Mouse (Mus musculus) neural tube, embryonic 13.5 days (tissue): ENCODE results near the gene Tfrc. TPM values are rescaled to one million over a fixed set of nuclear protein-coding genes. Genes with fewer than 3 reads are reported as not detected.
"Not testable (repeated sequence)": the region's sequence is repeated elsewhere in the genome, so short reads cannot be mapped to it uniquely, and the experiment has no call there.

Experiments
- ATAC-seq: fragments of 200-750 bp; cut with Nextera tagmentation; 2 replicates; pipeline ENCODE4 v1.8.0; 2017; ENCODE audit warnings: low read depth, mild to moderate bottlenecking, moderate TSS enrichment, moderate library complexity
- H3K27ac ChIP-seq: fragments of 300-500 bp; sonication (generic); replicated peaks from 2 replicates; pipeline ENCODE4 v1.5.1; 2015; ENCODE audit warnings: moderate library complexity, mild to moderate bottlenecking, inconsistent platforms
- H3K27me3 ChIP-seq: fragments of 300-500 bp; sonication (generic); 2 replicates; pipeline ENCODE4 v1.6.1; 2015; ENCODE audit warnings: mild to moderate bottlenecking, inconsistent platforms
- H3K36me3 ChIP-seq: fragments of 300-500 bp; sonication (generic); 2 replicates; pipeline ENCODE4 v1.6.1; 2015; ENCODE audit warnings: mild to moderate bottlenecking, inconsistent platforms
- H3K4me1 ChIP-seq: fragments of 300-500 bp; sonication (generic); replicated peaks from 2 replicates; pipeline ENCODE4 v1.6.1; 2015; ENCODE audit warnings: inconsistent platforms
- H3K4me2 ChIP-seq: fragments of 300-500 bp; sonication (generic); 2 replicates; pipeline ENCODE4 v1.6.1; 2015; ENCODE audit warnings: inconsistent platforms, mild to moderate bottlenecking, moderate library complexity
- H3K4me3 ChIP-seq: fragments of 300-500 bp; sonication (generic); 2 replicates; pipeline ENCODE4 v1.5.1; 2015; ENCODE audit warnings: mild to moderate bottlenecking, inconsistent platforms
- H3K9ac ChIP-seq: fragments of 300-500 bp; sonication (generic); 2 replicates; pipeline ENCODE4 v1.6.1; 2015; ENCODE audit warnings: moderate library complexity, mild to moderate bottlenecking, inconsistent platforms
- H3K9me3 ChIP-seq: fragments of 300-500 bp; sonication (generic); 2 replicates; pipeline ENCODE4 v1.6.1; 2016; ENCODE audit warnings: inconsistent platforms
- WGBS: fragments of 180-500 bp; shearing (Covaris S2); methylation state at CpG from one replicate; pipeline ENCODE4 v1.1.7; 2015; 5-methylcytosine and 5-hydroxymethylcytosine counted together
- polyA plus RNA-seq: library from polyadenylated mRNA; unstranded; fragments of >200 nt; fragmentation: Nextera tagmentation; extraction: Ambion mirVana; gene quantifications from 2 replicates; pipeline ENCODE4 v1.2.1, GENCODE M21; 2015

The Tfrc gene
- polyA plus RNA-seq, 1 experiment from 2014 or later = 36.0 TPM

- H3K9me3 ChIP-seq = no peaks in the 10 kb centered on the region
- ATAC-seq = no peak
- peaks cover 48% of the 10 kb centered on the region for H3K36me3 ChIP-seq
- H3K4me3 ChIP-seq = no peak overlapping the region
- peaks cover 18% of the 10 kb centered on the region for H3K4me1 ChIP-seq
- no peaks in the 10 kb centered on the region for H3K27me3 ChIP-seq
- H3K27ac ChIP-seq = no peak overlapping the region
- H3K4me2 ChIP-seq = no peak overlapping the region
- no peak overlapping the region for H3K9ac ChIP-seq
- WGBS = 61% methylated on average over 4 of the region's 4 CpGs
Observed at GRCm38 (mm10) chr16:32614047-32614446, 5.3 kb downstream of the Tfrc start.

DNA sequence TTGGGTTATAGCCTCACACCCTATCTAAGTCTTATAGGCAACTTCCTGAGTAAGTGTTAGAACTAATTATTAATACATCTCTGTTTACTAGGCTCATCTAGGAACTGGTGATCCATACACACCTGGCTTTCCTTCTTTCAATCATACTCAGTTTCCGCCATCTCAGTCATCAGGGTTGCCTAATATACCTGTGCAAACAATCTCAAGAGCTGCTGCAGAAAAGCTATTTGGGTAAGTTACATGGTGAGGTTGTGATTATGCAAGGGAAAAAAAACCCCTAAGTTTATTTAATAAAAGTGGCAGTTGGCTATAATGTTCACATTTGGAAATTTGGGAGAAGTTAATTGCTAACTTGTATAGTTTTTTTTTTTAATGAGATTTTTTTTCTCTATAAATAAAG, 10.2 kb downstream of the Tfrc start:
- H3K4me2 ChIP-seq = no peak overlapping the region
- H3K9me3 ChIP-seq = no peaks in the 10 kb centered on the region
- peaks cover 85% of the 10 kb centered on the region for H3K36me3 ChIP-seq
- 98% methylated on average over 1 of the region's 1 CpGs for WGBS
- H3K27me3 ChIP-seq = no peaks in the 10 kb centered on the region
- H3K4me1 ChIP-seq = no peaks in the 10 kb centered on the region
- no peak overlapping the region for H3K27ac ChIP-seq
- no peak overlapping the region for H3K9ac ChIP-seq
- no peak overlapping the region for H3K4me3 ChIP-seq
- no peak for ATAC-seq

DNA sequence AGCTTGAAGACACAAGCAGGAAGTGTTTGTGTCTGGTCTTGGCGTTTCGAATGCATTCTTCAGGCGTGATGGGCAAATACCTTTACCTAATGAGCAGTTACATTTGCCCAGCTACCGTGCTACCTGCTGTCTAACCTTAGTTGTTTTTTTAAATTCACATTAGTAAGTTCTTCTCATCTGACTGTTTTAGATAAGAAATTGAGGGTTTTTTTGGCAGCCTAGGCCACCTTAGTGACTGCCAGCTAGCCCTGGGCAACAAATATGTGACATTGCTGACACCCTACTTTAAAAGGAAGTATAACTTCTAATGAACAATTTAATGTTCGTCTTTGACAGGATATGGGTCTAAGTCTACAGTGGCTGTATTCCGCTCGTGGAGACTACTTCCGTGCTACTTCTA, 19.4 kb downstream of the Tfrc start:
- WGBS = 95% methylated on average over 8 of the region's 8 CpGs
- H3K27me3 ChIP-seq = no peaks in the 10 kb centered on the region
- ATAC-seq = no peak
- H3K36me3 ChIP-seq = peaks cover 91% of the 10 kb centered on the region
- no peak overlapping the region for H3K4me3 ChIP-seq
- no peak overlapping the region for H3K4me2 ChIP-seq
- H3K9me3 ChIP-seq = no peaks in the 10 kb centered on the region
- no peaks in the 10 kb centered on the region for H3K4me1 ChIP-seq
- no peak overlapping the region for H3K9ac ChIP-seq
- no peak overlapping the region for H3K27ac ChIP-seq

DNA sequence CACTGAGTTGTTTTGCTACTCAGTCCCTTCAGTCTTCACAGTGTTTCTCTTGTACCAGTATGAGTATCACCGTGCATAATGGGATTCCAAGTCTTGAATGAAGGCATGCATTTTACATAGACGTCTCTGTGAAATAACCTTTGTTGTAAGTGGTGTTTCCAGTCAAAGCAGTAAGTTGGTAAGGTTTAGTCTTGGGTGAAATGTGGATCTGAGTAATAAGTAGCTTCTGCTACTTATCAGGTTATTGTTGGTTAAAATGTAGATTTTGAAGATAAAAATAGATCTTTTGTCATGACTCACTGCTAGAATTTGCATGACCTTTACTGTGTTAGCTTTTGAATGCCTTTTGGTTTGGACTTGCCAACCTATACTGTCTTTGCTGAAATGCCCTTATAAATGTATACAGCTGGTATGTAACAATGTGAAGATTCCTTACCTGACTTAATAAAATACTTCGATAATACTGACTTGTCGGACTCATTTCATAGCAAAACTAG, 23.7 kb downstream of the Tfrc start:
- Histone ChIP-seq H3K27me3 (no peaks in the 10 kb centered on the region), H3K27ac (no peak overlapping the region), H3K4me2 (no peak overlapping the region), H3K9me3 (no peaks in the 10 kb centered on the region), H3K4me1 (no peaks in the 10 kb centered on the region), H3K4me3 (no peak overlapping the region), H3K36me3 (peaks cover 52% of the 10 kb centered on the region), H3K9ac (no peak overlapping the region)
- no peak for ATAC-seq
- 88% methylated on average over 4 of the region's 4 CpGs for WGBS

DNA sequence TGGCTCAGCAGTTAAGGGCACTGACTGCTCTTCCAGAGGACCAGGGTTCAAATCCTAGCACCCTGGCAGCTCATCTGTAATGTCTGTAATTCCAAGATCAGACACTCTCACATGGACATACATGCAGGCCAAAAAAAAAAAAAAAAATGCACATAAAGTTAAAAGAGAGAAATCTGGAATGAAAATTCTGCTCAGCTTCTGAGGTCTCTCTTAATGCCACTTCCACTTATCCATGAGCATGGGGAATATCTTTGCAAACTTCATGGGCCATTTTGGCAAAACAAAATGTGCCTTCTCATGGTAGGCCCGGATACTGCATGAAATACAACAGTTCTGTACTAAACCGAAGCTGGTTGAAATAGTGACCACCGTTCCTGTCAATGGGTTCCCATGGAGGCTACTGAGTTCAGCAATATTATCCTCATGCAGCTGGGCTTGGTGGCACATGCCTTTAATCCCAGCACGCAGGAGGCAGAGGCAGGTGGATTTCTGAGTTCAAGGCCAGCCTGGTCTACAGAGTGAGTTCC, 24.8 kb downstream of the Tfrc start:
- Histone ChIP-seq H3K4me3 (no peak overlapping the region), H3K9me3 (no peaks in the 10 kb centered on the region), H3K4me1 (0 out of 2 replicates have a peak, but pooled peaks cover under 1% of the 10 kb centered on the region), H3K27ac (no peak overlapping the region), H3K9ac (no peak overlapping the region), H3K4me2 (no peak overlapping the region), H3K27me3 (no peaks in the 10 kb centered on the region), H3K36me3 (peaks cover 42% of the 10 kb centered on the region)
- WGBS = 89% methylated on average over 4 of the region's 4 CpGs
- ATAC-seq = no peak

GRCm38 (mm10) chr16:32634183-32634582, 25.5 kb downstream of the Tfrc start:
- 75% methylated on average over 5 of the region's 5 CpGs for WGBS
- H3K27ac ChIP-seq = no peak overlapping the region
- H3K4me2 ChIP-seq = no peak overlapping the region
- no peak overlapping the region for H3K4me3 ChIP-seq
- no peak for ATAC-seq
- H3K9me3 ChIP-seq = no peaks in the 10 kb centered on the region
- peaks cover 36% of the 10 kb centered on the region for H3K36me3 ChIP-seq
- H3K4me1 ChIP-seq = 0 out of 2 replicates have a peak, but pooled peaks cover 3% of the 10 kb centered on the region
- H3K27me3 ChIP-seq = no peaks in the 10 kb centered on the region
- H3K9ac ChIP-seq = no peak overlapping the region

GRCm38 (mm10) chr16:32635314-32635713, 26.6 kb downstream of the Tfrc start:
- 70% methylated on average over 3 of the region's 3 CpGs for WGBS
- no peaks in the 10 kb centered on the region for H3K9me3 ChIP-seq
- H3K4me3 ChIP-seq = no peak overlapping the region
- no peak overlapping the region for H3K27ac ChIP-seq
- 0 out of 2 replicates have a peak, but pooled peaks cover 3% of the 10 kb centered on the region for H3K4me1 ChIP-seq
- H3K9ac ChIP-seq = no peak overlapping the region
- no peak overlapping the region for H3K4me2 ChIP-seq
- ATAC-seq = peak; percentile 72
- no peaks in the 10 kb centered on the region for H3K27me3 ChIP-seq
- peaks cover 24% of the 10 kb centered on the region for H3K36me3 ChIP-seq

GRCm38 (mm10) chr16:32636331-32636730, 27.6 kb downstream of the Tfrc start:
- Histone ChIP-seq H3K4me3 (no peak overlapping the region), H3K9ac (no peak overlapping the region), H3K27ac (no peak overlapping the region), H3K4me2 (no peak overlapping the region), H3K9me3 (no peaks in the 10 kb centered on the region), H3K4me1 (0 out of 2 replicates have a peak, but pooled peaks cover 3% of the 10 kb centered on the region), H3K36me3 (peaks cover 16% of the 10 kb centered on the region), H3K27me3 (no peaks in the 10 kb centered on the region)
- ATAC-seq = no peak
- WGBS = 87% methylated on average over 3 of the region's 3 CpGs

DNA sequence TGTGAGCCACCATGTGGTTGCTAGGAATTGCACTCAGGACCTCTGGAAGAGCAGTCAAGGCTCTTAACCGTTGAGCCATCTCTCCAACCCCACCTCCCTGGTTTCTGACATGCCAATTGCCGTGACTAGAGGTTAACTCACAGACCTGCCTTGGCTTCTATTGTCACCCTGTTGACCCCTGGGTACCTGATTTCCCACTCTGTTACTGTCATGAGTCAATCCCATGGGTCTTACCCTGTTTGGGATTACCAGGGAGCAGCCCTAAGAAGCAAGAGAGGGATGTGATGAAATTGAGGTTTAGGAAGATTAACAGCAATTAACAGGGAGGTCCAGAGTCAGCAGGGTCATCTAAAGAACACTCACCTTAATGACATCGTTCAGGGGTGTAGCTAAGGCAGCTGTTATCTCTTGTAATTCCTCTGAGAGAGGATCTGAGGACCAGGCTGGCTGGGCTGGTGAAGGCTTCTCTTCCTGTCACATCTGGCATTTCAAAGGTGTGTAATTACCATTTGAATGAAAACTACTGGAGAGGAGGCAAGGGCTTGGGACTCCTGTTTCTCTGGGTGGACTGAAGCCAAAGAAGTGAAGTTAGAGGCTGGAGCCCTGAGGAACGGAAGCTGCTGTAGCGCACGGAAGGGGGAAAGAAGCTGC, 28.3 kb downstream of the Tfrc start:
- H3K9ac ChIP-seq = no peak overlapping the region
- H3K27me3 ChIP-seq = no peaks in the 10 kb centered on the region
- H3K36me3 ChIP-seq = peaks cover 10% of the 10 kb centered on the region
- peaks cover 9% of the 10 kb centered on the region; the same call in 1 of the 2 replicates for H3K4me1 ChIP-seq
- H3K4me3 ChIP-seq = no peak overlapping the region
- no peak for ATAC-seq
- no peak overlapping the region for H3K4me2 ChIP-seq
- no peaks in the 10 kb centered on the region for H3K9me3 ChIP-seq
- 27% methylated on average over 6 of the region's 6 CpGs for WGBS
- H3K27ac ChIP-seq = no peak overlapping the region

DNA sequence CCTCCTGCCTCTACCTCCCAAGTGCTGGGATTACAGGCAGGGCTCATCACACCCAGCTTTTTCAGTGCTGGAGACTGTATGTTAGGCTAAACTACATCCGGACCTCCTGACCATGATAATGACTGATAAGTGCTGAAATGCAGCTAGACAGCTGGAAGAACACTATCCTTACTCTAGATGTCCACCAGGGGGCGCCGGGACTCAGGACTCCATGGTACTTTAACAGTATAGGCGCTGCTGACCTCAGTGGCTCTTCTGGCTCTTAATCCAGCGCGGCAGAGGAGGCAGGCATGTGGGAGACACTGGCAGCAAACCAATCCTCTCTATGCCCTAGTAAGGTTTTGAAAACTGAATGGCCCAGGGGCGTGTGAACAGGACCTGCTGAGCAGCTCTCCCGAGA, 29.8 kb downstream of the Tfrc start:
- no peak overlapping the region for H3K4me2 ChIP-seq
- peak; percentile 58 for ATAC-seq
- H3K27ac ChIP-seq = no peak overlapping the region
- H3K4me3 ChIP-seq = no peak overlapping the region
- no peaks in the 10 kb centered on the region for H3K27me3 ChIP-seq
- no peaks in the 10 kb centered on the region for H3K9me3 ChIP-seq
- H3K4me1 ChIP-seq = peaks cover 16% of the 10 kb centered on the region; the same call in 1 of the 2 replicates
- no peaks in the 10 kb centered on the region for H3K36me3 ChIP-seq
- WGBS = 7% methylated on average over 8 of the region's 8 CpGs
- H3K9ac ChIP-seq = no peak overlapping the region

GRCm38 (mm10) chr16:32640096-32640495, 31.4 kb downstream of the Tfrc start:
- Histone ChIP-seq H3K27me3 (no peaks in the 10 kb centered on the region), H3K36me3 (no peaks in the 10 kb centered on the region), H3K4me3 (no peak overlapping the region), H3K9ac (no peak overlapping the region), H3K4me2 (no peak overlapping the region), H3K4me1 (peaks cover 23% of the 10 kb centered on the region), H3K9me3 (no peaks in the 10 kb centered on the region), H3K27ac (no peak overlapping the region)
- 69% methylated on average over 5 of the region's 5 CpGs for WGBS
- no peak for ATAC-seq

GRCm38 (mm10) chr16:32640683-32641082, 32.0 kb downstream of the Tfrc start:
- H3K9me3 ChIP-seq, ATAC-seq, H3K27me3 ChIP-seq, H3K36me3 ChIP-seq, H3K4me2 ChIP-seq, H3K4me3 ChIP-seq, H3K27ac ChIP-seq, H3K9ac ChIP-seq: not testable (repeated sequence)
- peaks cover 29% of the 10 kb centered on the region for H3K4me1 ChIP-seq
- WGBS = 73% methylated on average over 2 of the region's 2 CpGs
